Mouse (Mus musculus) cerebellum, postnatal 36 days (tissue): Measurements from ENCODE around the gene Btbd35f18.
"Not testable (repeated sequence)": the region's sequence is repeated elsewhere in the genome, so short reads cannot be mapped to it uniquely, and the experiment has no call there.

ENCODE experiments used
- DNase-seq, 2 experiments: peaks; one replicate each; pipeline ENCODE4 v3.0.0; 2021 to 2022; ENCODE audit warnings: mixed read lengths in 2 of 2

Btbd35f18 gene

DNA sequence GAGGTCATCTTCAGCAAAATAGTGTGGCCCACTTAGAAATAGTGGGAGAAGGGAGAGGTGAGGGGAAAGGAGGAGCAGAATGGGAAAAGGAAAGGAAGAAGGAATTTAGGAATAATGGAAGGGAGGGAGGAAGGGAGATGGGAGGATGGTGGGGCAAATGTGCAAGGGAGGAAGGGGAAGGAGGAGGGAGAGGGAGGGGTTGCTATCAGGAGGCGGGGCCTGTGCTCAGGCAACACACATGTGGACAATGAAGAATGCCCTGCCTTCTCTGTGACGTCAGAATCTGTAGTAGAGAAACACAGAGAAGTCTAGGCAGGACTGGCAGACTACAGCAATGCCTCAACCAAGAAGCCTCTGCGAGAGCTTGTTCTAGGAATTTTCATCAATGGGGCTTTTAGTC lies at the start of gene Btbd35f18:
TSS of gene Btbd35f18 (plus strand) at position 301 of the 400 bp plus-strand sequence.
- not testable (repeated sequence) for DNase-seq
